ENCODE assay signal across 17 mouse cellular contexts in the genomic region with DNA sequence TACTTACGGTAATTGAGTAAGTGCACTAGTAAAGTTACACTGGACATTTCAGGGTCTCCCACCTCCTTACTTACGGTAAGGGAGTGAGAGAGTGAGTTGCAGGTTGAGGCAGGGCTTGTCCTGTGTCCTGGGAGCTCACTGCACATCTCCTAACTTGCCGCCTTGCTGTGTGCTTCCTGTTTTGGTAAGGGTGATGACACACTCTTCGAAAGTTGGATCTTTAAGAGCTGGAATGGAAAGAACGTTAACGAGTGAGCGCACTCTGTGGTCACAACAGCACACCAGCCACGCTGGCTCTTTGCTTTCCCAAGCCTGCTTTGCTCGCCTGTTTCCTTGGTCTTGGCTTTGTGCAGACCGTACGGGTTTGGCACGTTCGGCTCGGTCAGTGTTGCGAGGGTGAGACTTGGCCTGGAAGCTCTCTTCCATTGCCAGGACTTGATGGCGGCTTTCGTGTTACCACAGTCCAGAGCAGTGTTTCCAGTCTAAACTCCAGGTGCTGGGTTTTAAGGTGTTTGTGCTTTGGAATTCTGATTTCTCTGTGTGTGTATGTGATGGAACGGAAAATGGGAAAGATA.
"Had no signal": no experiment of that assay in that cellular context is flagged by ENCODE, and none has a peak within 500 bp of the region (broad histone marks: within the 10 kb centered on the region; RNA-seq: fewer than 3 reads in every experiment).

No protein-coding gene starts in this region.

- H3K9me3 ChIP-seq: limb, embryonic 13.5 days; liver, embryonic 12.5 days; lung, embryonic 15.5 days; midbrain, embryonic 13.5 days; neural tube, embryonic 15.5 days had no signal

- H3K4me2 ChIP-seq: limb, embryonic 13.5 days; liver, embryonic 12.5 days; lung, embryonic 15.5 days; midbrain, embryonic 13.5 days; neural tube, embryonic 15.5 days had no signal

- H3K4me1 ChIP-seq: limb, embryonic 13.5 days; midbrain, embryonic 13.5 days; neural tube, embryonic 15.5 days had no signal

- H3K27ac ChIP-seq: layer of hippocampus, adult 2 months; limb, embryonic 13.5 days; liver, embryonic 12.5 days; lung, embryonic 15.5 days; macrophage; midbrain, embryonic 13.5 days; neural tube, embryonic 15.5 days had no signal

- H3K9ac ChIP-seq: limb, embryonic 13.5 days; liver, embryonic 12.5 days; lung, embryonic 15.5 days; midbrain, embryonic 13.5 days; neural tube, embryonic 15.5 days had no signal

- H3K4me3 ChIP-seq: layer of hippocampus, adult 2 months; limb, embryonic 13.5 days; liver, embryonic 12.5 days; lung, embryonic 15.5 days; midbrain, embryonic 13.5 days; myocyte; neural tube, embryonic 15.5 days had no signal

- ATAC-seq: midbrain, embryonic 13.5 days had no signal

- DNase-seq: kidney, adult 9 months; kidney, postnatal 10 days; kidney, postnatal 4 days; left cerebral cortex, postnatal 4 days; lung, postnatal 14 days; right cerebral cortex, adult 18-20 months; right cerebral cortex, postnatal 25 days; thymus, adult 18-20 months; thymus, postnatal 14 days had no signal

- H3K27me3 ChIP-seq: limb, embryonic 13.5 days; liver, embryonic 12.5 days; lung, embryonic 15.5 days; midbrain, embryonic 13.5 days; neural tube, embryonic 15.5 days had no signal
